Mouse (Mus musculus): ENCODE data around the gene Spata18.

DNA sequence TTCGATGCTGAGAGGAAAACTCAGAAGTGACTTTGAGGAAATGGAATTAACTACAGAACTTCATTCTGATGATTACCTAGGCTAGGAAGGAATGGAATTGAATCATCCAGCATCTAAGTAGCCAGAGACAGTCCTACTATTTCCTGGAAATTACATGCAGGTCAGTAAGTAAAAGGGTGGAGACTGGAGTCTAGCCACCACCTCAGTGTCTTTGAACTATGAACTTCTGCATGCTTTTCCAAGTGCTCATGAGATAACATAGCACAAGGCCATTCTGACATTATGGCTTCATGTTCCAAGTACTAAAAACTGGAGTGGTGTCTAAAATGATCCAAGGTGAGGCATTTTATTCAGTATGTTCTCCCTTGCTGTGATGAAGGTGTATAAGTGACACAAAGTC lies 25.7 kb upstream of the Spata18 start:
- no peak for TF ChIP-seq CTCF (IDR thresholded peaks at IDR 0.05; ENCODE audit: low read depth)
- TF ChIP-seq EP300 (IDR thresholded peaks at IDR 0.05; ENCODE audit: low read depth), result no peak
